Mouse (Mus musculus) lung, embryonic 14.5 days (tissue): ENCODE results near the gene Sbk2. TPM values are rescaled to one million over a fixed set of nuclear protein-coding genes. Genes with fewer than 3 reads are reported as not detected.
A peak's percentile ranks its signal among the peaks of the same experiment; 100 is the strongest.
"Not testable (repeated sequence)": the region's sequence is repeated elsewhere in the genome, so short reads cannot be mapped to it uniquely, and the experiment has no call there.

Source experiments
- ATAC-seq: fragments of 200-750 bp; cut with Nextera tagmentation; 2 replicates; pipeline ENCODE4 v1.8.0; 2017; ENCODE audit warnings: mild to moderate bottlenecking, moderate TSS enrichment, moderate library complexity; ENCODE audit not compliant: insufficient read depth
- DNase-seq: peaks from one replicate; pipeline ENCODE4 v3.0.0-alpha.2; 2015
- H3K27ac ChIP-seq: fragments of 300-500 bp; sonication (generic); 2 replicates; pipeline ENCODE4 v1.5.1; 2014; ENCODE audit warnings: low read depth, mild to moderate bottlenecking, moderate library complexity
- H3K27me3 ChIP-seq: fragments of 300-500 bp; sonication (generic); 2 replicates; pipeline ENCODE4 v1.6.1; 2014; ENCODE audit warnings: low read length, control low read depth; ENCODE audit not compliant: insufficient read depth
- H3K36me3 ChIP-seq: fragments of 300-500 bp; sonication (generic); 2 replicates; pipeline ENCODE4 v1.6.1; 2014; ENCODE audit warnings: control low read depth; ENCODE audit not compliant: insufficient read depth
- H3K4me1 ChIP-seq: fragments of 300-500 bp; sonication (generic); 2 replicates; pipeline ENCODE4 v1.6.1; 2014; ENCODE audit warnings: antibody characterized with exemption, control low read depth; ENCODE audit not compliant: insufficient read depth
- H3K4me2 ChIP-seq: fragments of 300-500 bp; sonication (generic); 2 replicates; pipeline ENCODE4 v1.6.1; 2014; ENCODE audit warnings: mild to moderate bottlenecking
- H3K4me3 ChIP-seq: fragments of 300-500 bp; sonication (generic); 2 replicates; pipeline ENCODE4 v1.5.1; 2014; ENCODE audit warnings: low read depth, low read length
- H3K9ac ChIP-seq: fragments of 300-500 bp; sonication (generic); 2 replicates; pipeline ENCODE4 v1.6.1; 2014
- H3K9me3 ChIP-seq: fragments of 300-500 bp; sonication (generic); 2 replicates; pipeline ENCODE4 v1.6.1; 2016; ENCODE audit warnings: low read depth, low read length, control low read depth
- CTCF ChIP-seq: IDR thresholded peaks from 2 replicates; pipeline ENCODE4 v1.5.1; 2016; ENCODE audit warnings: antibody characterized with exemption, low read depth
- WGBS: fragments of 180-500 bp; shearing (Covaris S2); extraction: QIAGEN DNeasy Blood & Tissue Kit; methylation state at CpG from one replicate; pipeline ENCODE4 v1.1.7; 2014; 5-methylcytosine and 5-hydroxymethylcytosine counted together
- polyA plus RNA-seq: library from polyadenylated mRNA; unstranded; fragments of >200 nt; fragmentation: Nextera tagmentation; extraction: Ambion mirVana; gene quantifications from 2 replicates; pipeline ENCODE4 v1.2.1, GENCODE M21; 2014

The Sbk2 gene
- 0.13 and 0.46 TPM in 2 replicates for polyA plus RNA-seq

DNA sequence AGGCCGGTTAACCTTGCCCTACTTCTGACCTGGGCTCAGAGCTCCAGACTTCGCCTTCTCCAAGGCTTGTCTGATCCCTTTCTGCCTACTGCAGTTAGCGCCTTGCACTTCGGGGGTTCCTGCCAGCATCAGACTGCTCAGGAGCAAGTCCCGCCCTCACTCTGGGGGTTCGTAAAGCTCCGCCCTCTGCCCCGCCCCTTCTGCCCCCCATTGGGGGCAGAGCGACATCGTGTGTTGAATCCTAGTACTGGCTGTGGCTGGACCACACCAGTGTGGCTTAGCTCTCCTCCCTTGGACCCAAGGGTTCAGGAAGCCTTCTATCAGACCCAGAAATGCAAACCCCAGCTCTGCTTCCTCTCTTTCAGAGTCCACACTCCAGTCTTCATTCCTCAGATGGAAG, at the start of gene Sbk2:
Sbk2 (minus strand) TSS at position 135 of the 400 bp plus-strand sequence.
- Histone ChIP-seq H3K4me1 (no peaks in the 10 kb centered on the region), H3K27me3 (no peaks in the 10 kb centered on the region), H3K9ac (no peak within 1 kb of the TSS), H3K4me2 (peak within 1 kb of the TSS; percentile 32; the same call in 1 of the 2 replicates), H3K27ac (no peak within 1 kb of the TSS), H3K4me3 (no peak within 1 kb of the TSS), H3K36me3 (no peaks in the 10 kb centered on the region), H3K9me3 (no peaks in the 10 kb centered on the region)
- 4% methylated on average over 10 of the region's 10 CpGs for WGBS
- peak; percentile 89 for ATAC-seq
- DNase-seq: peak; percentile 89
- peak; percentile 79 for TF ChIP-seq CTCF

DNA sequence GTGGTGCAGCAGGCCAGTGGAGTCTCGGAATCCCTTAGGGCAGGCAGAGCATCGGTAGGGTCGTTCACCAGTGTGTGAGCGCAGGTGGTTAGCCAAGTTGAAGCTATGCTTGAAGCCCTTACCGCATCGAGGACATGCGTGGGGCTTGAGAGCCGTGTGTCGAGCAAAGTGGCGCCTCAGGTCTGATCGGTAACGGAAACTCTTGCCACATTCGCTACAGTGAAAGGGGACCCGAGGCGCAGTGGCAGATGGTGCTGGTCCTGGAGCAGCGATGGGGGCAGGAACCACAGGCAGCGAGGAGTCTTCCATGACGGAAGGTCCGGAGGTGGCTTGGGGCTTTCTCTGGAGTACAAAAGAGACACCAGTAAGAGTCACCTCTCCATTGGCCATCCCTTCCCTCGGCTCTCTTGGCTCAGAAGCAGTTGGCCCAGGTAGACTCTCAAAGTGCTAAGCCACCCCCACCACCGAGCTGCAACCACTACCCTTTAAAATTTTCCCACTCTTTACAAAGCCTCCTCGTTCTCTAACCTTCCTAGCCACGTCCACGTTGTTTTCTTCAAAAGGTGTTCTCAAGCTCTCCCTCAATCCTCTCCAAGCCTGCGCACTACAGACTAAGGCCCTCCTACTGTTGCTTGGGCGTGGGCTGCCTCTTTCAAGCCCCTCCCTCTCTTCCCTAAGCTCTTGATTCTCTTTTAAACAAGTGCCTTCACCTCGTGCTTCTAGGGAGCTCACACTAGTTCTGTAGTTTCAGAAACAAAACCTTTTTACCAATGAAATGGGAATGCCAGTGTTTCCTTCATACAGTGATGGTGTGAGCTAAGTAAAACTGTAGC, 48.7 kb upstream of the Sbk2 start:
- Histone ChIP-seq H3K4me3 (peak overlapping the region; percentile 62; the same call in 1 of the 2 replicates), H3K27me3 (no peaks in the 10 kb centered on the region), H3K4me1 (no peaks in the 10 kb centered on the region), H3K4me2 (peak overlapping the region; percentile 66), H3K9ac (0 out of 2 replicates have a peak overlapping the region, but pooled peaks have one; percentile 4), H3K9me3 (no peaks in the 10 kb centered on the region), H3K36me3 (peaks cover 50% of the 10 kb centered on the region), H3K27ac (no peak overlapping the region)
- DNase-seq: no peak
- ATAC-seq: no peak
- WGBS: 86% methylated on average over 27 of the region's 27 CpGs
- TF ChIP-seq CTCF: no peak

DNA sequence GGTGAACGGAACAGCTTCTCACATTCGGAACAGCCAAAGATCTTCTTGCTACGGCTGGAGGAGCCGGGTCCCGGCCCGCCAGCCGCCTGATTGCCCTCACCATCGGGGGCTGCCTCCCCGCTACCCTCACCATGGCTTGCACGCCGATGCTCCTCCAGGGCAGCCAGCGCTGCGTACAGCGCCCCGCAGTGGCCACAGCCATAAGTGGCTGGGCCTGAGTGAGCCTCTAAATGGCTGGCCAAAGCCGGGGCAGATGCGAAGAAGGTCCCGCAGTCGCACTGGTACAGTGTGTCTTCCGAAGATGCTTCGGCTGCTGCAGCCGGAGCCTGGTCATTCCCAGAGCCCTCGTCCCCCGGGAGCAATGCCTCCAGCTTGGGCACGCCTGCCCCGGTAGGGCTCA, 44.0 kb upstream of the Sbk2 start:
- H3K4me3 ChIP-seq: no peak overlapping the region
- H3K36me3 ChIP-seq: peaks cover 68% of the 10 kb centered on the region
- ATAC-seq (no peak), DNase-seq (no peak)
- H3K9me3 ChIP-seq: no peaks in the 10 kb centered on the region
- H3K4me2 ChIP-seq: no peak overlapping the region
- H3K4me1 ChIP-seq: no peaks in the 10 kb centered on the region
- no peak; the same call in 1 of the 2 replicates for TF ChIP-seq CTCF
- WGBS: 94% methylated on average over 26 of the region's 26 CpGs
- H3K9ac ChIP-seq: no peak overlapping the region
- H3K27ac ChIP-seq: no peak overlapping the region
- H3K27me3 ChIP-seq: no peaks in the 10 kb centered on the region

DNA sequence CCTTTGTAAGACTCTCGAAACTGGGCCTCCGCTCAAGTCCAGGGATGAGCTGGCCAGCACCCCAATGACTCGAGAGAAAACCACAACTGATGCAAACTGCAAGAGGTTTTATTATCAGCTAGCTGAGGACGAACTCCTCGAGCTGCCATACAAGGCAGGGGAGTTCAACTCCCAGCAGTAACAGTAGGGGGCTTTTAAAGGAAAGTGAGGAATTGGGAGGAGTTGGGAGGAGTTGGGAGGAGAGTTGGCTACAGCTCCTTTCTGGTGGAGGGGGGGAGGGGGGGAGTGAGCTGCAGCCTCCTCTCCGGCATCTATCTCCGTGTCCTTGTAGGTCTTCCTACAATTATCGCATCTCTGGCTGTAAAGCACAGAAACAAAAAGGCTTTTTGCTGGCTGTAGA, 38.7 kb upstream of the Sbk2 start:
- DNase-seq, H3K27me3 ChIP-seq, H3K4me2 ChIP-seq, H3K4me1 ChIP-seq, H3K4me3 ChIP-seq, H3K9ac ChIP-seq, ATAC-seq, H3K27ac ChIP-seq, H3K9me3 ChIP-seq: not testable (repeated sequence)
- H3K36me3 ChIP-seq: peaks cover 18% of the 10 kb centered on the region
- WGBS: 66% methylated on average over 8 of the region's 8 CpGs

DNA sequence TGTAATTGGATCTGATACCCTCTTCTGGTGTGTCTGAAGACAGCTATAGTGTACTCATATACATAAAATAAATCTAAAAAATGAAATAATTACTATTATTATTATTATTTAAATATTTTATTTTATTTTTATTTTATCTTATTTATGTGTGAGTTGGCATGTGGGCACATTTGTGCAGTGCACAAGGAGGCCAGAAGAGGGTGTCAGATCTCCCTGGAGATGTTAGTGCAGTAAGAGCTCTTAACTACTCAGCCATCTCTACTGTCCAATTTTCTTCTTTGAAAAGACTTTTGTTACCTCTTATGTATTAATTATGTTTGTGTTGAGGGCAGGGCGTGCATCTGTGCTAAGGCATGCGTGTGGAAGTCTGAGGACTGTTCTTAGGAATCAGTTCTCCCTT, 35.7 kb upstream of the Sbk2 start:
- Histone ChIP-seq H3K9ac (no peak overlapping the region), H3K4me3 (no peak overlapping the region), H3K27ac (no peak overlapping the region), H3K9me3 (no peaks in the 10 kb centered on the region), H3K36me3 (no peaks in the 10 kb centered on the region), H3K4me2 (no peak overlapping the region), H3K4me1 (0 out of 2 replicates have a peak, but pooled peaks cover 6% of the 10 kb centered on the region), H3K27me3 (no peaks in the 10 kb centered on the region)
- 69% methylated on average over 2 of the region's 2 CpGs for WGBS
- no peak for ATAC-seq
- 0 out of 2 replicates have a peak, but pooled peaks have one; percentile 10 for TF ChIP-seq CTCF
- no peak for DNase-seq

DNA sequence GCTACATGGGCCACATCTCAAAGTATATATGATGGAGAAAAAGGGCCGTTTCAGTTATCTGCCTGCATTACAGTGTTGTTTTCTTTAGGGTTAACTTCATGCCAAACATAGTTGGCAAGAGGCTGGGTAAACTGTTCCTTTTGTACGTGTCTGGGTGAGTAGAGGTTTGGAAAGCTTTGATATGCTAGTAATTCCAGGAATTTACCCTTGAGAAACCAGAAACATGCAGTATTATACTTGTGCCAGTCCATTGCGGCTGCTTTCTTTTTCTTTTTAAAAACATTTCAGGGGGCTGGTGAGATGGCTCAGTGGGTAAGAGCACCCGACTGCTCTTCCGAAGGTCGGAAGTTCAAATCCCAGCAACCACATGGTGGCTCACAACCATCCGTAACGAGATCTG, 32.7 kb upstream of the Sbk2 start:
- ATAC-seq: no peak
- peak; percentile 33 for DNase-seq

More for the DNA sequence above, 32.7 kb upstream of the Sbk2 start:
- H3K4me3 ChIP-seq: peak overlapping the region; percentile 67
- WGBS: 57% methylated on average over 6 of the region's 8 CpGs
- H3K27me3 ChIP-seq: 0 out of 2 replicates have a peak, but pooled peaks cover 3% of the 10 kb centered on the region
- peaks cover 6% of the 10 kb centered on the region; the same call in 1 of the 2 replicates for H3K9me3 ChIP-seq
- no peak overlapping the region for H3K9ac ChIP-seq
- no peak for TF ChIP-seq CTCF
- H3K27ac ChIP-seq: peak overlapping the region; percentile 74
- peaks cover 20% of the 10 kb centered on the region for H3K36me3 ChIP-seq
- H3K4me2 ChIP-seq: peak overlapping the region; percentile 66
- peaks cover 9% of the 10 kb centered on the region; the same call in 1 of the 2 replicates for H3K4me1 ChIP-seq
